Mouse (Mus musculus) MEL (cell line): ENCODE results near the gene Nkg7. TPM values are rescaled to one million over a fixed set of nuclear protein-coding genes. Genes with fewer than 3 reads are reported as not detected.

Experiments used
- DNase-seq: peaks from one replicate; pipeline ENCODE4 v3.0.0; 2011; ENCODE audit warnings: low read depth, low spot score
- H3K27ac ChIP-seq: 2 replicates; pipeline ENCODE4 v1.5.1; 2012; ENCODE audit warnings: low read depth, mild to moderate bottlenecking, control low read depth, low read length, moderate library complexity; ENCODE audit not compliant: control insufficient read depth
- H3K27me3 ChIP-seq, 2 experiments: fragments of 150-350 bp in 1 of 2; sonication (generic) in 1 of 2; 2 replicates each; pipeline ENCODE4 v1.6.1; 2012; ENCODE audit warnings: low read length in 2 of 2, mild to moderate bottlenecking in 2 of 2, improper control_type of control experiment in 1 of 2, moderate library complexity in 1 of 2; ENCODE audit not compliant: insufficient read depth in 2 of 2, control insufficient read depth in 1 of 2
- H3K36me3 ChIP-seq, 2 experiments: 2 replicates each; pipeline ENCODE4 v1.6.1; 2012 to 2014; ENCODE audit warnings: low read length in 2 of 2, improper control_type of control experiment in 1 of 2, inconsistent platforms in 1 of 2, mild to moderate bottlenecking in 1 of 2; ENCODE audit not compliant: insufficient read depth in 2 of 2, control insufficient read depth in 1 of 2
- H3K4me1 ChIP-seq, 2 experiments: fragments of 150-350 bp in 1 of 2; sonication (generic) in 1 of 2; 2 replicates each; pipeline ENCODE4 v1.6.1; 2012; ENCODE audit warnings: low read length in 2 of 2, improper control_type of control experiment in 1 of 2, mild to moderate bottlenecking in 1 of 2; ENCODE audit not compliant: insufficient read depth in 2 of 2, control insufficient read depth in 1 of 2
- H3K4me3 ChIP-seq, 2 experiments: fragments of 150-350 bp in 1 of 2; sonication (generic) in 1 of 2; 2 replicates each; pipeline ENCODE4 v1.5.1; 2012; ENCODE audit warnings: low read depth in 2 of 2, low read length in 2 of 2, mild to moderate bottlenecking in 2 of 2, moderate library complexity in 2 of 2, control low read depth in 1 of 2, improper control_type of control experiment in 1 of 2; ENCODE audit not compliant: control insufficient read depth in 1 of 2, insufficient read depth in 1 of 2
- H3K79me2 ChIP-seq: 2 replicates; pipeline ENCODE4 v1.6.1; 2012; ENCODE audit warnings: mild to moderate bottlenecking, low read length, moderate library complexity; ENCODE audit not compliant: control insufficient read depth, poor library complexity, insufficient read depth
- H3K9ac ChIP-seq: 2 replicates; pipeline ENCODE4 v1.6.1; 2012; ENCODE audit warnings: low read depth, mild to moderate bottlenecking, control low read depth, low read length, moderate library complexity; ENCODE audit not compliant: control insufficient read depth, poor library complexity, severe bottlenecking
- H3K9me3 ChIP-seq: fragments of 150-350 bp; sonication (generic); replicated peaks from 2 replicates; pipeline ENCODE4 v1.6.1; 2012; ENCODE audit warnings: mild to moderate bottlenecking, low read length, improper control_type of control experiment, moderate library complexity; ENCODE audit not compliant: insufficient read depth
- BHLHE40 ChIP-seq: IDR thresholded peaks from 2 replicates; pipeline ENCODE4 v1.6.1; 2012; ENCODE audit warnings: low read depth, mild to moderate bottlenecking, inconsistent platforms, low read length, improper control_type of control experiment, borderline replicate concordance
- CHD1 ChIP-seq: IDR thresholded peaks from 2 replicates; pipeline ENCODE4 v1.6.1; 2012; ENCODE audit warnings: low read depth, mild to moderate bottlenecking, inconsistent platforms, low read length, improper control_type of control experiment
- CHD2 ChIP-seq: IDR thresholded peaks from 2 replicates; pipeline ENCODE4 v1.6.1; 2011; ENCODE audit warnings: low read length, improper control_type of control experiment
- CTCF ChIP-seq, 3 experiments: IDR thresholded peaks in 2 of 3; conservative IDR thresholded peaks in 1 of 3; 2 replicates each; pipeline ENCODE4 v1.5.1; 2011 to 2012; ENCODE audit warnings: low read length in 3 of 3, low read depth in 2 of 3, mild to moderate bottlenecking in 2 of 3, improper control_type of control experiment in 1 of 3, inconsistent platforms in 1 of 3, mixed read lengths in 1 of 3, moderate library complexity in 1 of 3; ENCODE audit not compliant: control insufficient read depth in 1 of 3, insufficient read depth in 1 of 3, poor library complexity in 1 of 3, severe bottlenecking in 1 of 3
- ETS1 ChIP-seq: IDR thresholded peaks from 2 replicates; pipeline ENCODE4 v1.6.1; 2012; ENCODE audit warnings: low read depth, mild to moderate bottlenecking, inconsistent platforms, low read length, improper control_type of control experiment, moderate library complexity
- GABPA ChIP-seq: IDR thresholded peaks from 2 replicates; pipeline ENCODE4 v1.6.1; 2012; ENCODE audit warnings: low read depth, mild to moderate bottlenecking, inconsistent platforms, low read length, improper control_type of control experiment, moderate library complexity
- GATA1 ChIP-seq: IDR thresholded peaks from 2 replicates; pipeline ENCODE4 v1.6.1; 2011; ENCODE audit warnings: low read depth, low read length, improper control_type of control experiment
- HCFC1 ChIP-seq: IDR thresholded peaks from 2 replicates; pipeline ENCODE4 v1.6.1; 2012; ENCODE audit warnings: low read depth, mild to moderate bottlenecking, inconsistent platforms, low read length, improper control_type of control experiment, moderate library complexity
- MAFK ChIP-seq: IDR thresholded peaks from 2 replicates; pipeline ENCODE4 v1.6.1; 2011; ENCODE audit warnings: low read depth, mild to moderate bottlenecking, low read length, improper control_type of control experiment, borderline replicate concordance
- MAX ChIP-seq: IDR thresholded peaks from 2 replicates; pipeline ENCODE4 v1.6.1; 2011; ENCODE audit warnings: low read length, improper control_type of control experiment
- MAZ ChIP-seq: IDR thresholded peaks from 2 replicates; pipeline ENCODE4 v1.6.1; 2012; ENCODE audit warnings: low read depth, mild to moderate bottlenecking, inconsistent platforms, low read length, improper control_type of control experiment
- MXI1 ChIP-seq: IDR thresholded peaks from 2 replicates; pipeline ENCODE4 v1.6.1; 2011; ENCODE audit warnings: mild to moderate bottlenecking, low read depth, low read length, improper control_type of control experiment
- MYC ChIP-seq: IDR thresholded peaks from 2 replicates; pipeline ENCODE4 v1.6.1; 2011; ENCODE audit warnings: low read depth, mild to moderate bottlenecking, low read length, improper control_type of control experiment, moderate library complexity
- NRF1 ChIP-seq: IDR thresholded peaks from 2 replicates; pipeline ENCODE4 v1.6.1; 2014; ENCODE audit warnings: low read depth, mild to moderate bottlenecking, inconsistent platforms, low read length, improper control_type of control experiment, moderate library complexity; ENCODE audit not compliant: poor library complexity, insufficient read depth, severe bottlenecking
- POLR2A ChIP-seq, 2 experiments: IDR thresholded peaks; 2 replicates each; pipeline ENCODE4 v1.6.1; 2011 to 2012; ENCODE audit warnings: low read length in 2 of 2, mild to moderate bottlenecking in 2 of 2, control low read depth in 1 of 2, improper control_type of control experiment in 1 of 2, low read depth in 1 of 2, moderate library complexity in 1 of 2; ENCODE audit not compliant: control insufficient read depth in 1 of 2, insufficient read depth in 1 of 2, poor library complexity in 1 of 2
- POLR2AphosphoS5 ChIP-seq: IDR thresholded peaks from 2 replicates; pipeline ENCODE4 v1.6.1; 2012; ENCODE audit warnings: low read depth, borderline replicate concordance, mild to moderate bottlenecking, inconsistent platforms, low read length, moderate library complexity, mixed read lengths
- RAD21 ChIP-seq: IDR thresholded peaks from 2 replicates; pipeline ENCODE4 v1.6.1; 2011; ENCODE audit warnings: mild to moderate bottlenecking, low read depth, low read length, improper control_type of control experiment
- SIN3A ChIP-seq: IDR thresholded peaks from 2 replicates; pipeline ENCODE4 v1.6.1; 2012; ENCODE audit warnings: low read length, improper control_type of control experiment, inconsistent platforms
- SMC3 ChIP-seq: IDR thresholded peaks from 2 replicates; pipeline ENCODE4 v1.6.1; 2011; ENCODE audit warnings: low read depth, low read length, improper control_type of control experiment
- TAL1 ChIP-seq: IDR thresholded peaks from 2 replicates; pipeline ENCODE4 v1.6.1; 2012; ENCODE audit warnings: mild to moderate bottlenecking, inconsistent platforms, low read length, moderate library complexity, mixed read lengths
- UBTF ChIP-seq: IDR thresholded peaks from 2 replicates; pipeline ENCODE4 v1.6.1; 2012; ENCODE audit warnings: low read depth, mild to moderate bottlenecking, inconsistent platforms, low read length, improper control_type of control experiment, moderate library complexity, borderline replicate concordance; ENCODE audit not compliant: insufficient read depth
- USF1 ChIP-seq: IDR thresholded peaks from 2 replicates; pipeline ENCODE4 v1.6.1; 2014; ENCODE audit warnings: low read depth, mild to moderate bottlenecking, inconsistent platforms, low read length, improper control_type of control experiment, moderate library complexity
- USF2 ChIP-seq, 2 experiments: IDR thresholded peaks; 2 replicates each; pipeline ENCODE4 v1.6.1; 2011 to 2012; ENCODE audit warnings: improper control_type of control experiment in 2 of 2, low read length in 2 of 2, borderline replicate concordance in 1 of 2, inconsistent platforms in 1 of 2, low read depth in 1 of 2, mild to moderate bottlenecking in 1 of 2; ENCODE audit not compliant: insufficient read depth in 1 of 2
- ZNF384 ChIP-seq: IDR thresholded peaks from 2 replicates; pipeline ENCODE4 v1.6.1; 2012; ENCODE audit warnings: low read depth, mild to moderate bottlenecking, inconsistent platforms, low read length, improper control_type of control experiment
- polyA plus RNA-seq, 2 experiments: library from polyadenylated mRNA; stranded (reverse) in 1 of 2; unstranded in 1 of 2; fragments of >175 nt in 1 of 2; fragments of >200 nt in 1 of 2; gene quantifications; 2 replicates each; pipeline versions ENCODE4 v1.2.1 to v1.2.4; 2012; ENCODE audit warnings: low replicate concordance in 2 of 2, low read depth in 1 of 2; ENCODE audit not compliant: insufficient read length in 2 of 2, insufficient read depth in 1 of 2, missing spikeins in 1 of 2
- total RNA-seq: library from RNA; depleted of rRNA; stranded (reverse); fragments of 300-350 nt; gene quantifications from 2 replicates; pipeline ENCODE4 v1.2.3, GENCODE M21; 2012

Gene Nkg7
- total and polyA plus RNA-seq, 3 experiments = not detected

DNA sequence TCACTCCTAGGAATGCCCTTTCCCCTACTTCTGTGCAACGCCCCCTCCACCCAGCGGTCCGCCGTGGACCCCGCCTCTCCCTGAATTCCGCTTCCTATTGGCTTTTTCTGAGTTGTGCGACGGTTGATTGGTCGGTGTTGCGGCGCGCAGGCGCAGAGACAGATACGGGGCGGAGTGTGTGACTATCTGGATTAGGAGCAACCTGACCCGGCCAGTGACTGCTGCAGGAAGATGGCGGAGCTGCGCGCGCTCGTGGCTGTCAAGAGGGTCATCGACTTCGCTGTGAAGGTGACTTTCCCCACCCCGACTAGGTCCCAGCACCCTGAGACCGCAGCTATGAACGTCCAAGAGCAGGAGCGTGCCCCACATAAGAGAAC lies 7.0 kb downstream of the Nkg7 start, which contains the start of the genes Etfb and Gm45233 (continued):
- TF ChIP-seq MAFK = no peak
- no peak for TF ChIP-seq MAZ
- TF ChIP-seq TAL1 = no peak
- peak; percentile 37; the same call in 1 of the 2 replicates for TF ChIP-seq MYC
- no peak for TF ChIP-seq SMC3
- TF ChIP-seq MAX = 0 out of 2 replicates have a peak, but pooled peaks have one; percentile 57
- TF ChIP-seq USF2 (IDR thresholded peaks at IDR 0.05; ENCODE audit: borderline replicate concordance in 1 of 2, insufficient read depth in 1 of 2, low read depth in 1 of 2, low read length in 2 of 2) = no peak

DNA sequence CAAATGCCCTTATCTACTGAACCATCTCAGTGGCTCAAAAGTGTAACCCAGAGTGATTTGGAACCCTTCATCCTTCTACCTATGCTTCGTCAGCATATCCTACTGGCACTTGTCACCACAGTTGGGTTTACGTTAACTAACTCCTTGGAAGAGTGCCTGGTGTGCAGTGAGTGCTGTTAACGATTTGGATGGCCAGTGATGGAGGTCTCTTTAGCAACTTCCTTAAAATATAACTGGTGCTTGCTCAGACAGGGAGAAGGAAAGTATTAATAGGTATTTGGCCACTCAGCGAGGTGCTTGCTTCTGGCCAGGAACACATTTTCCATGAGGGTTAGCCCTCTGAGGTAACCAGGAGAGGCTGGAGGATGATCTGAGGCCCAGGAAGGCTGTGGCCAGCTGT lies 10.9 kb downstream of the Nkg7 start:
- Histone ChIP-seq H3K4me1 (peaks cover 2 to 45% of the 10 kb centered on the region in 2 experiments; a peak in 2 of 4 replicates), H3K4me3 (no peak overlapping the region), H3K9me3 (no peaks in the 10 kb centered on the region), H3K27me3 (no peaks in the 10 kb centered on the region), H3K36me3 (peaks cover 0 to 21% of the 10 kb centered on the region in 2 experiments; a peak in 2 of 4 replicates), H3K79me2 (peaks cover 25% of the 10 kb centered on the region), H3K27ac (no peak overlapping the region), H3K9ac (no peak overlapping the region)
- no peak for TF ChIP-seq CHD2
- TF ChIP-seq RAD21 = no peak
- no peak for TF ChIP-seq GATA1
- no peak for TF ChIP-seq GABPA
- no peak for TF ChIP-seq POLR2A (IDR thresholded peaks at IDR 0.05; ENCODE audit: control insufficient read depth in 1 of 2, insufficient read depth in 1 of 2, low read depth in 1 of 2, low read length in 2 of 2, poor library complexity in 1 of 2)
- TF ChIP-seq USF1 = no peak
- TF ChIP-seq NRF1 = no peak
- no peak for TF ChIP-seq ETS1
- no peak for TF ChIP-seq MAX
- TF ChIP-seq SMC3 = no peak
- no peak for TF ChIP-seq SIN3A
- TF ChIP-seq HCFC1 = no peak
- TF ChIP-seq CHD1 = no peak
- no peak for TF ChIP-seq TAL1
- TF ChIP-seq POLR2AphosphoS5 = no peak
- no peak for TF ChIP-seq CTCF (IDR thresholded peaks at IDR 0.05 in 2 of 3, conservative IDR thresholded peaks at IDR 0.05 in 1 of 3; ENCODE audit: control insufficient read depth in 1 of 3, insufficient read depth in 1 of 3, low read depth in 2 of 3, low read length in 3 of 3, poor library complexity in 1 of 3, severe bottlenecking in 1 of 3)
- TF ChIP-seq UBTF = no peak
- TF ChIP-seq ZNF384 = no peak
- no peak for TF ChIP-seq MXI1
- TF ChIP-seq BHLHE40 = no peak
- DNase-seq = no peak
